20 mouse cellular contexts compared by ENCODE assay signal in genomic region chr4:123601036-123601435, GRCm38 (mm10).
"Had no signal": no experiment of that assay in that cellular context is flagged by ENCODE, and none has a peak within 500 bp of the region (broad histone marks: within the 10 kb centered on the region; RNA-seq: fewer than 3 reads in every experiment).

No protein-coding gene starts in this region.

- H3K4me3 ChIP-seq: limb, embryonic 12.5 days; limb, embryonic 15.5 days; liver, embryonic 13.5 days; midbrain, embryonic 12.5 days; myocyte; neural tube, embryonic 13.5 days; stomach, embryonic 15.5 days had no signal

- H3K9ac ChIP-seq: limb, embryonic 12.5 days; limb, embryonic 15.5 days; liver, embryonic 13.5 days; midbrain, embryonic 12.5 days; neural tube, embryonic 13.5 days; stomach, embryonic 15.5 days had no signal

- H3K4me2 ChIP-seq: limb, embryonic 12.5 days; limb, embryonic 15.5 days; liver, embryonic 13.5 days; midbrain, embryonic 12.5 days; neural tube, embryonic 13.5 days; stomach, embryonic 15.5 days had no signal

- H3K9me3 ChIP-seq: limb, embryonic 12.5 days; limb, embryonic 15.5 days; liver, embryonic 13.5 days; midbrain, embryonic 12.5 days; neural tube, embryonic 13.5 days; stomach, embryonic 15.5 days had no signal

- DNase-seq: kidney, adult 18-20 months; kidney, adult 9 months; kidney, postnatal 14 days; kidney, postnatal 4 days; left cerebral cortex, postnatal 4 days; liver, embryonic 13.5 days; lung, adult 2 months; lung, postnatal 14 days; retina, postnatal 1 day; right cerebral cortex, postnatal 25 days; spleen, adult 18-20 months; thymus, postnatal 25 days had no signal

- H3K4me1 ChIP-seq: limb, embryonic 15.5 days had no signal

- H3K27me3 ChIP-seq: limb, embryonic 12.5 days; limb, embryonic 15.5 days; liver, embryonic 13.5 days; midbrain, embryonic 12.5 days; neural tube, embryonic 13.5 days; stomach, embryonic 15.5 days had no signal

- H3K36me3 ChIP-seq: limb, embryonic 12.5 days; limb, embryonic 15.5 days; liver, embryonic 13.5 days; midbrain, embryonic 12.5 days; neural tube, embryonic 13.5 days; stomach, embryonic 15.5 days had no signal

- ATAC-seq: intestine, embryonic 16.5 days had no signal

- H3K27ac ChIP-seq: limb, embryonic 12.5 days; limb, embryonic 15.5 days; liver, embryonic 13.5 days; macrophage; midbrain, embryonic 12.5 days; neural tube, embryonic 13.5 days; stomach, embryonic 15.5 days had no signal
